Mouse (Mus musculus): ENCODE data around the gene Esr1.
A peak's percentile ranks its signal among the peaks of the same experiment; 100 is the strongest.

The Esr1 gene

GRCm38 (mm10) chr10:4610234-4610633 lies 1.2 kb upstream of the Esr1 start:
- TF ChIP-seq GATA4 (IDR thresholded peaks at IDR 0.05; ENCODE audit: insufficient replicate concordance, low read length): no peak

GRCm38 (mm10) chr10:4612313-4613036 lies 1.1 kb downstream of the Esr1 start:
- 0 out of 2 replicates have a peak, but pooled peaks have one; percentile 22 for TF ChIP-seq GATA4 (IDR thresholded peaks at IDR 0.05; ENCODE audit: insufficient replicate concordance, low read length)

GRCm38 (mm10) chr10:4618026-4618425 lies 6.6 kb downstream of the Esr1 start:
- no peak for TF ChIP-seq GATA4 (IDR thresholded peaks at IDR 0.05; ENCODE audit: insufficient replicate concordance, low read length)

GRCm38 (mm10) chr10:4618686-4619085 lies 7.3 kb downstream of the Esr1 start:
- TF ChIP-seq GATA4 (IDR thresholded peaks at IDR 0.05; ENCODE audit: insufficient replicate concordance, low read length): no peak

GRCm38 (mm10) chr10:4620596-4621504 lies 9.5 kb downstream of the Esr1 start:
- no peak for TF ChIP-seq GATA4 (IDR thresholded peaks at IDR 0.05; ENCODE audit: insufficient replicate concordance, low read length)

- no peak for TF ChIP-seq GATA4 (IDR thresholded peaks at IDR 0.05; ENCODE audit: insufficient replicate concordance, low read length)
Measured at GRCm38 (mm10) chr10:4621505-4621815, 10.1 kb downstream of the Esr1 start.

- TF ChIP-seq GATA4 (IDR thresholded peaks at IDR 0.05; ENCODE audit: insufficient replicate concordance, low read length): no peak
Measured at GRCm38 (mm10) chr10:4623319-4623718, 11.9 kb downstream of the Esr1 start.

- TF ChIP-seq GATA4 (IDR thresholded peaks at IDR 0.05; ENCODE audit: insufficient replicate concordance, low read length): no peak
Measured at GRCm38 (mm10) chr10:4624581-4624980, 13.2 kb downstream of the Esr1 start.

- peak; percentile 48; the same call in 1 of the 2 replicates for TF ChIP-seq GATA4 (IDR thresholded peaks at IDR 0.05; ENCODE audit: insufficient replicate concordance, low read length)
Measured at GRCm38 (mm10) chr10:4625300-4625699, 13.9 kb downstream of the Esr1 start.

- TF ChIP-seq GATA4 (IDR thresholded peaks at IDR 0.05; ENCODE audit: insufficient replicate concordance, low read length): no peak
Measured at GRCm38 (mm10) chr10:4626432-4626831, 15.0 kb downstream of the Esr1 start.

- TF ChIP-seq GATA4 (IDR thresholded peaks at IDR 0.05; ENCODE audit: insufficient replicate concordance, low read length): no peak
Measured at GRCm38 (mm10) chr10:4626996-4627395, 15.6 kb downstream of the Esr1 start.

- no peak for TF ChIP-seq GATA4 (IDR thresholded peaks at IDR 0.05; ENCODE audit: insufficient replicate concordance, low read length)
Measured at GRCm38 (mm10) chr10:4627415-4627814, 16.0 kb downstream of the Esr1 start.

GRCm38 (mm10) chr10:4629314-4629713 lies 17.9 kb downstream of the Esr1 start:
- TF ChIP-seq GATA4 (IDR thresholded peaks at IDR 0.05; ENCODE audit: insufficient replicate concordance, low read length): no peak

- TF ChIP-seq GATA4 (IDR thresholded peaks at IDR 0.05; ENCODE audit: insufficient replicate concordance, low read length): no peak
Measured at GRCm38 (mm10) chr10:4632211-4632704, 20.9 kb downstream of the Esr1 start.

- TF ChIP-seq GATA4 (IDR thresholded peaks at IDR 0.05; ENCODE audit: insufficient replicate concordance, low read length): no peak
Measured at GRCm38 (mm10) chr10:4633287-4634030, 22.1 kb downstream of the Esr1 start.

Data from liver, adult (tissue).